Mouse (Mus musculus) frontal cortex, adult (tissue): ENCODE measurements around the gene Prps1l3.
"Not testable (repeated sequence)": the region's sequence is repeated elsewhere in the genome, so short reads cannot be mapped to it uniquely, and the experiment has no call there.

ENCODE experiments used
- ATAC-seq: cut with Nextera tagmentation; 2 replicates; pipeline ENCODE4 v1.9.2; 2017; ENCODE audit warnings: mild to moderate bottlenecking, moderate library complexity, mixed read lengths; ENCODE audit not compliant: low TSS enrichment

Prps1l3 gene

GRCm38 (mm10) chr12:57230192-57230706 lies at the start of gene Prps1l3, which contains the start of gene Mipol1:
TSS of gene Prps1l3 (plus strand) at chr12:57230412.
TSS of gene Mipol1 (plus strand) at chr12:57230427.
- ATAC-seq, result peak; percentile 98

- no peak for ATAC-seq
These were observed 45.6 kb upstream of the Prps1l3 start for GRCm38 (mm10) chr12:57184401-57185147.

GRCm38 (mm10) chr12:57185475-57185874 lies 44.7 kb upstream of the Prps1l3 start:
- no peak; the same call in 1 of the 2 replicates for ATAC-seq

GRCm38 (mm10) chr12:57186126-57186525 lies 44.1 kb upstream of the Prps1l3 start:
- ATAC-seq, result no peak

- ATAC-seq, result no peak
These were observed 43.2 kb upstream of the Prps1l3 start for GRCm38 (mm10) chr12:57187032-57187431.

- ATAC-seq, result no peak
These were observed 35.6 kb upstream of the Prps1l3 start for GRCm38 (mm10) chr12:57194609-57195008.

GRCm38 (mm10) chr12:57196286-57196607 lies 34.0 kb upstream of the Prps1l3 start:
- no peak for ATAC-seq

GRCm38 (mm10) chr12:57196608-57197362 lies 33.4 kb upstream of the Prps1l3 start:
- ATAC-seq, result 0 out of 2 replicates have a peak, but pooled peaks have one; percentile 27

GRCm38 (mm10) chr12:57197363-57198026 lies 32.7 kb upstream of the Prps1l3 start, which contains the start of gene Slc25a21:
TSS of gene Slc25a21 (minus strand) at chr12:57197472.
- no peak for ATAC-seq

GRCm38 (mm10) chr12:57198269-57198668 lies 31.9 kb upstream of the Prps1l3 start:
- ATAC-seq, result no peak

- ATAC-seq, result no peak
These were observed 30.8 kb upstream of the Prps1l3 start for GRCm38 (mm10) chr12:57199427-57199826.

- no peak for ATAC-seq
These were observed 28.3 kb upstream of the Prps1l3 start for GRCm38 (mm10) chr12:57201901-57202300.

- ATAC-seq, result no peak
These were observed 25.8 kb upstream of the Prps1l3 start for GRCm38 (mm10) chr12:57204276-57204851.

- ATAC-seq, result peak; percentile 41
These were observed 18.6 kb upstream of the Prps1l3 start for GRCm38 (mm10) chr12:57211353-57212311.

GRCm38 (mm10) chr12:57212463-57212862 lies 17.7 kb upstream of the Prps1l3 start:
- ATAC-seq, result not testable (repeated sequence)

- ATAC-seq, result no peak
These were observed 3.8 kb upstream of the Prps1l3 start for GRCm38 (mm10) chr12:57226411-57226810.

GRCm38 (mm10) chr12:57227776-57228175 lies 2.4 kb upstream of the Prps1l3 start:
- ATAC-seq, result no peak

GRCm38 (mm10) chr12:57229703-57230102 lies 509 bp upstream of the Prps1l3 start:
- ATAC-seq, result no peak

- no peak for ATAC-seq
These were observed 1.1 kb downstream of the Prps1l3 start for GRCm38 (mm10) chr12:57231085-57231875.

GRCm38 (mm10) chr12:57233386-57233785 lies 3.2 kb downstream of the Prps1l3 start:
- no peak for ATAC-seq
